Mouse (Mus musculus) cortical plate, adult 2 months (tissue): ENCODE results near the gene Meaf6.

Source experiments
- CTCF ChIP-seq: fragments of 200-500 bp; IDR thresholded peaks from 2 replicates; pipeline ENCODE4 v1.5.1; 2011; ENCODE audit warnings: mild to moderate bottlenecking, control low read depth, low read length; ENCODE audit not compliant: insufficient read depth; ENCODE audit errors: extremely low read depth
- POLR2A ChIP-seq: fragments of 200-500 bp; IDR thresholded peaks from 2 replicates; pipeline ENCODE4 v1.6.1; 2011; ENCODE audit warnings: mild to moderate bottlenecking, low read length, control low read depth; ENCODE audit not compliant: insufficient read depth; ENCODE audit errors: extremely low read depth

DNA sequence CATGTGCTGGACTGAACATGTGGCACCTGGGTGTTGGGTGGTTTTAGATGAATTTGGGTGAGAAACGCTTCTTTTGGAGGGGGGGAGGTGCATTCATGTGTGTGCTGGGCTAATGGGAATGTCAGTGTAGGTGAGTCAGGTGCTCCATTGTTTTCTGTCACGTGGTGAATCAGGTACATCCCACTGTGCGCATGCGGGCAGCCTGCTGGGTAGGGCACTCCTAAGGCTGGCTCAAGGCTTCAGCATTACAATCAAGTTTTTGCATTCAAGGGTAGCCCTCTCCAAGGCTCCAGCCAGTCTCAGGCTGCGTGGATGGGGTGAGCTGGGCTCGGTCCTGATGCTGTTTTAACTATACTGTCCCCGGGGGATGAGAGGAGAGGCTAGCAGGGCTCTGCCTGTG is 77.8 kb downstream of the Meaf6 start:
- TF ChIP-seq CTCF (no peak), POLR2A (no peak)
